Mouse (Mus musculus) thymus, postnatal 14 days (tissue): ENCODE data around the gene Ifna5.

Source experiments
- DNase-seq: peaks from one replicate; pipeline ENCODE4 v3.0.0; 2021

The Ifna5 gene

DNA sequence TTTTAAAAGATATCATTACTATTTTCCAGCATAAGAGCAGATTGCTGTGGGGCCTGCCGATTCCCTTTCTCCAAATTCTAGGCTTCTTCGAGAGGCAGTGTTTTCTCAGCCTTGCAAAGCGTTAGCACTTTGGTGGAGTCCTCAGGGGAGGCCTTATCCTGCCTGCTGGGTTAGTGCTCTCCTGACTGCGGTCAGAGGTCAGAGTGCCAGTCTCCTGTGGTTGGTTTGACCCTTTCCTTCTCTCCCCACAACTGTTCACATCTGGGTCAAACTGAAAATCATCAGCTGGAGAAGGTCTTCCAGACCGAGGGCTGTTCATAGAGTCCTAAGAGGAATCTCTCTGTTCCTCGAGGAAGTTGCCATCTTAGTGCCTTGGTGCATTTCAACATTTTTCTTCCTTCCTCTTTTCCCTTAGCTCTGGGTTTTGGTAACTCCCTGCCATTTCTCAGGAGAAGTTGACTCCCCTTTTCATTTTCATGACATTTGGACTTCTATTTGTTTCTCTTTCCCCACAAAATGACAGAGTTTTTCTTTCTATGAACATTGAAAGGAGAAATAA, 29.8 kb downstream of the Ifna5 start:
- DNase-seq: no peak

DNA sequence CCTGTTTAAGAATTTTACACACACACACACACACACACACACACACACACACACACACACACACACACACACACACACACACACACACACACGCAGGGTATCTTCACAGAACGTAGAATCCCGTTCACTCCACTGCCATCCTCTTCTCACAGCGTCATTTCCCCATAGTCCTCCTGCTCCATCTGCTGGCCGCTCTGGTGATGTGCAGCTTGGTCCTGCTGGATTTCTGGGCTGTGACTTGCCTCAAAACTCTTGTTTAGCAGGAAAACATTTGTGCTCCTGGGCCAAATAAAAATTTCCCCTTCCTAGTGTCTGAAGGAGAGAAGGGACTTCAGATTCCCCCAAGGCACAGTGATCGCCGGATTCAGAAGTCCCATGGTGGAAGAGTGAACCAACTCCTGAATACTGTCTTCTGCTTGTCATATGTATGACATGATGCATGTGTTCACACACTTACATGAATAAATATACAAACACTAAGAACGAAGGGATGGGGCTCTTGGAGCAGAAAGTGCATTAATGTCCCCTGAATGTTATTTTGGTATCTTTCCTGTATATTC, 32.1 kb downstream of the Ifna5 start:
- DNase-seq: peak; percentile 85

- DNase-seq: peak; percentile 73
Measured at GRCm38 (mm10) chr4:88867926-88868911, 32.9 kb downstream of the Ifna5 start.

GRCm38 (mm10) chr4:88872691-88873090, 37.4 kb downstream of the Ifna5 start:
- DNase-seq: peak; percentile 41

- no peak for DNase-seq
Measured at GRCm38 (mm10) chr4:88875435-88876095, 40.2 kb downstream of the Ifna5 start.

DNA sequence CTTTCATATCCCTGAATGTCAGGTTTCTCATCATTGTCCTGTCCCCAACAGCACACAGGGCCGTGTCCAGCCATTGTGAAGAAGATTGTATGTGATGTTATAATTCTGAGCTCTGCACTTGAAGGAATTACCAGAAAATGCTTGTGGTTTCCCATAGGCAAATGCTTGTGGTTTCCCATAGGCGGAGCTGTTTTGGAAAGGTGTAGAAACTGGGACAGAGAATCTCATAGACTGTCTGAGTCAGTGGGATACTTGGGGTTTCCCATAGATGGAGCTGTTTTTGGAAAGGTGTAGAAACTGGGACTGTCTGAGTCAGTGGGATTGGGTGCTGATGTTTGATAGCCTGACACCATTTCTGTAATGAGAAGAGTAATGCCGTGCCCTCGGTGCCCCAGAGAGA, 41.2 kb downstream of the Ifna5 start:
- DNase-seq: no peak

- peak; percentile 26 for DNase-seq
Measured at GRCm38 (mm10) chr4:88878246-88878645, 42.9 kb downstream of the Ifna5 start.

DNA sequence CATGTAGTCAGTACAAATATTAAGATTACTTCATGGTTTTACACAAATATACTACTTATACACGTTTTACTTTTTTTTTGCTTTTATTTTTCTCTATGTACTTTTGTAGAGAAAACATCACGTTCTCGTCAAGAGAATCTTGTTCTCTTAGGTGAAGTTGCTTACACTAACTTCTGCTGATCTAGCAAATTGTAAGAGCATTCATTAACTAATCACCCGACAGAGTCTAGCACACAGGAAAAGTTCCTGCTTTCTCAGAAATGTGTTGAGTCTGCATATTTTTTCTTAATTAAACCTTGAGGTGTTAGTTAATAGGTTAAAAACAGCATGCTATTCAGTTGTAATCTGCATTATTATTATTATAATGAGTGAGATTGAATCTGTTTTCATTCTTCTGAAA, 43.4 kb downstream of the Ifna5 start:
- DNase-seq: no peak

GRCm38 (mm10) chr4:88880101-88880500, 44.8 kb downstream of the Ifna5 start, which contains the start of gene Ifne:
TSS of gene Ifne (minus strand) at chr4:88880201.
- DNase-seq: no peak
